Mouse (Mus musculus): ENCODE measurements around the gene Txnrd1.

DNA sequence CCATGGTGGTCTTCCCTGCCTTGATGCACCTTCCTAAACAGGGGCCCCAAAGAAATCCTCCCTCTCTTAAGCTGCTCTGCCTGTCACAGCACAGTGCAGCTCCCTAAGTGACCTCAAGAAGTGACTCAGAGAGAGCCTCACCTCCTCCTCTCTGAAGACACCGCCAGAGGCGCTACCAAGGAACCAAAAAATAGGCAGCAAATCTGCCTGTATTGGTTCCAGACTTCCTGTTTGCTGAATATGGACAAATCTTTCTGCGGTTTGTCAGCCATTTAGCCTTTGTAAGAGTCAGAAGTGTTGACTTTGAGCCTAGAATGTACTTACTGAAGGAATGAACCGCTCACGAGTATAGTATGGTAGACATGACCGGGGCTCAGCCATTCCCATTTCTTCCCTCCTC lies 80.0 kb downstream of the Txnrd1 start:
- TF ChIP-seq CTCF (IDR thresholded peaks at IDR 0.05; ENCODE audit: low read depth) (no peak), EP300 (IDR thresholded peaks at IDR 0.05; ENCODE audit: low read depth) (no peak)

Measured in heart, postnatal 0 days (tissue).